Mouse (Mus musculus) cerebellum, postnatal 4 days (tissue): ENCODE results near the gene Ifitm6.
"Not testable (repeated sequence)": the region's sequence is repeated elsewhere in the genome, so short reads cannot be mapped to it uniquely, and the experiment has no call there.

Experiments used
- DNase-seq, 2 experiments: peaks; one replicate each; pipeline ENCODE4 v3.0.0; 2022; ENCODE audit warnings: low spot score in 2 of 2, mixed read lengths in 1 of 2

Gene Ifitm6

GRCm38 (mm10) chr7:140971479-140972171, 46.1 kb downstream of the Ifitm6 start:
- DNase-seq, result no peak

GRCm38 (mm10) chr7:140970931-140971330, 46.8 kb downstream of the Ifitm6 start:
- no peak for DNase-seq

- not testable (repeated sequence) for DNase-seq
Measured at GRCm38 (mm10) chr7:140968710-140969109, 49.0 kb downstream of the Ifitm6 start.

GRCm38 (mm10) chr7:140967862-140968591, 49.7 kb downstream of the Ifitm6 start:
- DNase-seq, result no peak

GRCm38 (mm10) chr7:140966921-140967320, 50.8 kb downstream of the Ifitm6 start, which contains the start of gene Ifitm1:
TSS of gene Ifitm1 (plus strand) at chr7:140967221.
- DNase-seq, result no peak
